Mouse (Mus musculus) left cerebral cortex, postnatal 10 days (tissue): ENCODE data around the gene Spag8. TPM values are rescaled to one million over a fixed set of nuclear protein-coding genes. Genes with fewer than 3 reads are reported as not detected.

Experiments
- DNase-seq, 2 experiments: peaks; one replicate each; pipeline ENCODE4 v3.0.0; 2021 to 2022; ENCODE audit warnings: low spot score in 2 of 2, mixed read lengths in 1 of 2; ENCODE audit errors: extremely low spot score in 1 of 2
- intact Hi-C: fragments of 180-260 bp; cut with DNase I; formaldehyde crosslinking; loops from one replicate; pipeline ENCODE4 v1.15.1; 2025
- microRNA-seq: library from miRNA; unstranded; fragments of <30 nt; microRNA quantifications from one replicate; pipeline ENCODE4 v1.2.0, GENCODE M21; 2022
- total RNA-seq, 2 experiments: library from RNA; stranded (reverse); gene quantifications; 2 replicates each; pipeline ENCODE4 v1.2.3; 2021

Gene Spag8
- total RNA-seq, 2 experiments from 2014 or later = 2.1 to 2.7 TPM

DNA sequence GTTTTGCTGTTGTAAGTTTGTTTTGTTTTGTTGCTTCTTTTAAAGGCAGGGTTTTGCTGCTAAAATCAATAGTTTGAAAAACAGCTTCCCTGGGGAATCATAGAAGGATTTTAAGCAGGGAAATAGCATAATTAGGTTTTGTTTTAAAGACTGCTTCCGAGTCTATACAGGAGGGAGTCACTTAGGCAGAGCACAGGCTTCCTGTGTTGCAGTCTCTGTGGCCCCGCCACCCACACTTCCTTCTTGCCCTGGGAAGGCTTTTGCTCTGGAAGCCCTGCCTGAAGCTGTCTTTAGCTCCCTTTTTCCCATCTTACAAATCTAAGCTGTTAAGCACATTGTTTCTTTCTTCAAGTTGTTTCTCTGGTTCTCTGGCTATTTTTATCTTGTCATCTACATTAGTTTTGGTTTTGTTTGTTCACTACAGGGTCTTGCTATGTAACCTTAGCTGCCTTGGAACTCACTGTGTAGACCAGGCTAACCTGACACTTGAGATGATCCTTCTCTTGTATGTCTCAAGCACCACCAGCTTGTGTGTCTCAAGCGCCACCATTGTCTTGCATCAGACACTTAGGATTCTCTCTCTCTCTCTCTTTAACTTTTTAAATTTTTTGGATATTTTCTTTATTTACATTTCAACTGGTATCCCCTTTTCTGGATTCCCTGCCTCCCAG lies 40.2 kb downstream of the Spag8 start:
- intact Hi-C loops = no loop called here
- DNase-seq = no peak

DNA sequence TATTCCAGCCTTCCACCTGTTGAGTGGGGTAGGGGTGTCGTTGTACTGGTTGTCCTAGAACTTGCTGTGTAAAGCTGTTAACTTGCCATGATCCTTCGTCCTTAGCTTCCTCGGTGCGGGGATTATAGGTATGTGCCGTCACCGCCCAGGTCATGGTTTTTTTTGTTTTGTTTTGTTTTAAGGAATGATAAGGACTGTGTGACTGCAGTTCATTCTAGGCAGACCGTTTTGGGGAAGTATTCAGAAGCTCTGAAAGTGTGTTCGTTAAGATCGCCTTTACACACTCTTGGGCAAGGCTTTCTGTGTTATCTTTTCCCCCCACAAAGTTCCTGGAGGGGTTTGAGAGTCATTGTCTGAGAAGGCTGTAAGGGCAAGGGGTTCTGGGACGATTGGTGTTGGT lies 40.9 kb downstream of the Spag8 start:
- intact Hi-C loops = no loop called here

DNA sequence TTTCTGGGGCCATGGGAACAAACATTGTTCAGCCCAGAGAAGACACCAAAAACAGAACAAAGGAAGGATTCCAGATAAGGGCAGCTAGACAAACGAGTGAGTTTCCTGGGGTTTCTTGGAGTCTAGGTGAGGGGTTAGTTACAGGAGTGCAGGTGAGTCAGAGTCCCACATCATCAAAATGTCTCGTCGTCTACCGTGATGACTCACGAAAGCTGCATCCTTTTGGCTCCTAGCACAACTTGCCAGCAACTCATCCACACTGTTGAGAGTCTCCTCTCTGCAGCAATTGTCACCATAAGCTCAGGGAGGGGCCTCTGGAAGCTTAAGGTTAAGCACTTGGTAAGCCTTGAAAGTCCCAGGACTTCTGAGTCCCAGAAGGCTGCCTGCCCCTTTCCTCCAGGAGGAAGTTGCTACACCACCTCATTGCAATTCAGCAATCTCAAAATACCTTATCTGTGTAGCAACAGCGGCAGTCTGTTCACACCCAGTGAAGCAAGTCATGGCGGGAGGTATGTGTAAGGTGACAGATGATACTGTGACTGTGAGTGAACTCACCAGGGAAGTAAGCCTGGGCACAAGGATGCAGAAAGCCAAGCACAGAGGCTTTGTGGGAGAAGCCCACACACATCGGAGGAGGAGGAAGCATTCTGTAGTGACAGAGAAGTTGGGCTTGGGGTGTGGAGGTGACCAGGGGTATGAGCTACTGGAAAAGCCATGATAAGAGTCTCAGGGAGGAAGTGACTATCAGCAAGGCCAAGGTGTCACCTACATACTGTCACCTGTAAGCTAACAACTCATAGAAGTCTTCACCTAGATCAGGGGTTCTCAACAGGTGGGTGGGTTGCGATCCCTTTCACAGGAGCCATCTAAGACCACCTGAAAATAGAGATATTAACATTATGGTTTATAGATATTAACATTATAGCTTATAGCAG lies 48.4 kb downstream of the Spag8 start:
- intact Hi-C loops = no loop called here
- no peak for DNase-seq

More for the DNA sequence above, 40.9 kb downstream of the Spag8 start:
- no peak for DNase-seq

- intact Hi-C loops = no loop called here
Observed at GRCm38 (mm10) chr4:43604099-43604498, 49.3 kb downstream of the Spag8 start.

More at GRCm38 (mm10) chr4:43604099-43604498, 49.3 kb downstream of the Spag8 start:
- DNase-seq = no peak

Small RNAs within 50 kb of the gene (microRNA-seq; reads per million reads assigned to microRNA genes)
- not detected for gene Gm25262

Other genes starting within 250 kb of the Spag8 start
- gene Fam166b, start 224.5 kb downstream of the Spag8 start, total RNA-seq = under 1 TPM in 1 of 2 experiments, not detected in 1; 0.30 TPM
- 10 to 100 TPM; 71.7 to 74.2 TPM for gene Tesk1, start 211.7 kb downstream of the Spag8 start, total RNA-seq
- 1 to 10 TPM in 1 of 2 experiments, not detected in 1; 1.2 TPM for gene Cd72, start 199.0 kb downstream of the Spag8 start, total RNA-seq
- not detected for gene Sit1, start 169.9 kb downstream of the Spag8 start, total RNA-seq
- 10 to 100 TPM; 31.1 to 32.5 TPM for gene Ccdc107, start 160.7 kb downstream of the Spag8 start, total RNA-seq
- 1 to 10 TPM; 1.1 to 1.4 TPM for gene Arhgef39, start 153.9 kb downstream of the Spag8 start, total RNA-seq
- under 1 TPM in 1 of 2 experiments, not detected in 1; 0.45 TPM for gene Car9, start 146.6 kb downstream of the Spag8 start, total RNA-seq
- 1 to 10 TPM; 7.2 to 7.9 TPM for gene Tpm2, start 129.8 kb downstream of the Spag8 start, total RNA-seq
- 10 to 100 TPM; 74.4 to 74.6 TPM for gene Creb3, start 91.3 kb downstream of the Spag8 start, total RNA-seq
- 10 to 100 TPM; 48.7 to 55.3 TPM for gene Tln1, start 90.9 kb downstream of the Spag8 start, total RNA-seq
- 10 to 100 TPM; 48.5 to 49.7 TPM for gene Rgp1, start 74.9 kb downstream of the Spag8 start, total RNA-seq
- gene Gba2, start 74.7 kb downstream of the Spag8 start, total RNA-seq = 10 to 100 TPM; 64.1 to 67.1 TPM
- gene Msmp, start 69.1 kb downstream of the Spag8 start, total RNA-seq = not detected
- 10 to 100 TPM; 47.0 to 47.5 TPM for gene Npr2, start 21.7 kb downstream of the Spag8 start, total RNA-seq
- 10 to 100 TPM; 25.3 to 30.5 TPM for gene Hint2, start 2.9 kb upstream of the Spag8 start, total RNA-seq
- 10 to 100 TPM; 57.8 to 60.1 TPM for gene Tmem8b, start 15.4 kb upstream of the Spag8 start, total RNA-seq
- gene Fam221b, start 15.6 kb upstream of the Spag8 start, total RNA-seq = 1 to 10 TPM; 1.0 to 1.3 TPM
- not detected for gene Olfr70, start 47.2 kb upstream of the Spag8 start, total RNA-seq
- not detected for gene Olfr71, start 56.7 kb upstream of the Spag8 start, total RNA-seq
- 1 to 10 TPM in 1 of 2 experiments, under 1 TPM in 1; 0.87 to 1.1 TPM for gene Hrct1, start 73.6 kb upstream of the Spag8 start, total RNA-seq
- under 1 TPM; 0.43 TPM for gene Spaar, start 76.4 kb upstream of the Spag8 start, total RNA-seq
- not detected for gene Olfr159, start 117.4 kb upstream of the Spag8 start, total RNA-seq
- gene Olfr156, start 170.3 kb upstream of the Spag8 start, total RNA-seq = not detected
- not detected for gene Olfr157, start 186.6 kb upstream of the Spag8 start, total RNA-seq
- not detected for gene Olfr155, start 198.0 kb upstream of the Spag8 start, total RNA-seq
- 1 to 10 TPM; 5.2 to 6.8 TPM for gene Reck, start 221.9 kb upstream of the Spag8 start, total RNA-seq